Mouse (Mus musculus): Measurements from ENCODE around the gene Rpl18a. TPM values are rescaled to one million over a fixed set of nuclear protein-coding genes. Genes with fewer than 3 reads are reported as not detected.

Rpl18a gene
- polyA plus RNA-seq, 1 experiment from 2014 or later: 2,767 TPM

- WGBS: 2% methylated on average over 80 of the region's 80 CpGs
- peaks cover 29% of the 10 kb centered on the region for H3K36me3 ChIP-seq
- H3K27ac ChIP-seq: no peak within 1 kb of the TSS
- H3K4me1 ChIP-seq: peaks cover 29% of the 10 kb centered on the region
- peaks cover 77% of the 10 kb centered on the region for H3K27me3 ChIP-seq
- H3K4me2 ChIP-seq (replicated peaks): peak within 1 kb of the TSS; percentile 45
- peak within 1 kb of the TSS; percentile 57 for H3K9ac ChIP-seq
- ATAC-seq (ENCODE audit: low FRiP score): no peak
- H3K4me3 ChIP-seq: peak within 1 kb of the TSS; percentile 28
- no peaks in the 10 kb centered on the region; the same call in 1 of the 2 replicates for H3K9me3 ChIP-seq (replicated peaks)
Observed at GRCm38 (mm10) chr8:70892022-70892895, 5.0 kb downstream of the Rpl18a start, which contains the start of gene Slc5a5. TSS of gene Slc5a5 (minus strand) at chr8:70892757.

GRCm38 (mm10) chr8:70891356-70891755 is 5.9 kb downstream of the Rpl18a start:
- no peaks in the 10 kb centered on the region; the same call in 1 of the 2 replicates for H3K9me3 ChIP-seq (replicated peaks)
- ATAC-seq (ENCODE audit: low FRiP score): no peak

GRCm38 (mm10) chr8:70890656-70891055 is 6.6 kb downstream of the Rpl18a start:
- peaks cover 86% of the 10 kb centered on the region for H3K27me3 ChIP-seq
- H3K9ac ChIP-seq: no peak overlapping the region
- no peak for ATAC-seq (ENCODE audit: low FRiP score)
- H3K4me3 ChIP-seq: no peak overlapping the region
- no peaks in the 10 kb centered on the region; the same call in 1 of the 2 replicates for H3K9me3 ChIP-seq (replicated peaks)
- no peak overlapping the region for H3K27ac ChIP-seq
- peaks cover 20% of the 10 kb centered on the region for H3K4me1 ChIP-seq
- peaks cover 27% of the 10 kb centered on the region for H3K36me3 ChIP-seq
- H3K4me2 ChIP-seq (replicated peaks): no peak overlapping the region
- 90% methylated on average over 5 of the region's 5 CpGs for WGBS

More at GRCm38 (mm10) chr8:70891356-70891755, 5.9 kb downstream of the Rpl18a start:
- Histone ChIP-seq H3K27ac (no peak overlapping the region), H3K9ac (no peak overlapping the region), H3K4me3 (no peak overlapping the region; the same call in 1 of the 2 replicates), H3K4me2 (replicated peaks) (no peak overlapping the region), H3K27me3 (peaks cover 80% of the 10 kb centered on the region), H3K36me3 (peaks cover 29% of the 10 kb centered on the region), H3K4me1 (peaks cover 27% of the 10 kb centered on the region)
- WGBS: 5% methylated on average over 21 of the region's 21 CpGs

GRCm38 (mm10) chr8:70887669-70888068 is 9.5 kb downstream of the Rpl18a start:
- Histone ChIP-seq H3K27me3 (peaks cover 60% of the 10 kb centered on the region), H3K4me1 (peaks cover 12% of the 10 kb centered on the region), H3K9me3 (replicated peaks) (no peaks in the 10 kb centered on the region; the same call in 1 of the 2 replicates), H3K36me3 (no peaks in the 10 kb centered on the region), H3K9ac (no peak overlapping the region), H3K4me2 (replicated peaks) (peak overlapping the region; percentile 38), H3K27ac (no peak overlapping the region), H3K4me3 (no peak overlapping the region)
- ATAC-seq (ENCODE audit: low FRiP score): peak; percentile 33; the same call in 1 of the 2 replicates
- WGBS: 1% methylated on average over 14 of the region's 18 CpGs

GRCm38 (mm10) chr8:70885612-70886011 is 11.6 kb downstream of the Rpl18a start:
- no peaks in the 10 kb centered on the region for H3K9me3 ChIP-seq (replicated peaks)
- no peaks in the 10 kb centered on the region for H3K36me3 ChIP-seq
- H3K4me1 ChIP-seq: peaks cover 5% of the 10 kb centered on the region; the same call in 1 of the 2 replicates
- H3K27ac ChIP-seq: no peak overlapping the region
- ATAC-seq (ENCODE audit: low FRiP score): no peak
- peaks cover 40% of the 10 kb centered on the region for H3K27me3 ChIP-seq
- no peak overlapping the region for H3K9ac ChIP-seq
- H3K4me2 ChIP-seq (replicated peaks): no peak overlapping the region
- no peak overlapping the region for H3K4me3 ChIP-seq
- 17% methylated on average over 12 of the region's 12 CpGs for WGBS

GRCm38 (mm10) chr8:70884683-70885082 is 12.5 kb downstream of the Rpl18a start:
- H3K27ac ChIP-seq: no peak overlapping the region
- H3K9ac ChIP-seq: no peak overlapping the region
- 92% methylated on average over 10 of the region's 10 CpGs for WGBS
- no peak overlapping the region for H3K4me3 ChIP-seq
- peaks cover 12% of the 10 kb centered on the region for H3K4me1 ChIP-seq
- H3K4me2 ChIP-seq (replicated peaks): no peak overlapping the region
- H3K9me3 ChIP-seq (replicated peaks): no peaks in the 10 kb centered on the region
- H3K27me3 ChIP-seq: peaks cover 31% of the 10 kb centered on the region
- no peak for ATAC-seq (ENCODE audit: low FRiP score)
- no peaks in the 10 kb centered on the region for H3K36me3 ChIP-seq

- Histone ChIP-seq H3K36me3 (no peaks in the 10 kb centered on the region), H3K4me3 (no peak overlapping the region), H3K9ac (no peak overlapping the region), H3K9me3 (replicated peaks) (no peaks in the 10 kb centered on the region), H3K4me2 (replicated peaks) (no peak overlapping the region), H3K27me3 (peaks cover 27% of the 10 kb centered on the region), H3K4me1 (peaks cover 12% of the 10 kb centered on the region), H3K27ac (no peak overlapping the region)
- no peak for ATAC-seq (ENCODE audit: low FRiP score)
- WGBS: 82% methylated on average over 4 of the region's 4 CpGs
Observed at GRCm38 (mm10) chr8:70884186-70884585, 13.0 kb downstream of the Rpl18a start.

GRCm38 (mm10) chr8:70880546-70880945 is 16.7 kb downstream of the Rpl18a start:
- ATAC-seq (ENCODE audit: low FRiP score): no peak
- H3K36me3 ChIP-seq: no peaks in the 10 kb centered on the region
- H3K4me3 ChIP-seq: no peak overlapping the region
- 32% methylated on average over 11 of the region's 11 CpGs for WGBS
- no peak overlapping the region for H3K27ac ChIP-seq
- H3K9ac ChIP-seq: peak overlapping the region; percentile 41
- peaks cover 8% of the 10 kb centered on the region for H3K4me1 ChIP-seq
- H3K4me2 ChIP-seq (replicated peaks): no peak overlapping the region
- peaks cover 3% of the 10 kb centered on the region; the same call in 1 of the 2 replicates for H3K27me3 ChIP-seq
- H3K9me3 ChIP-seq (replicated peaks): no peaks in the 10 kb centered on the region

GRCm38 (mm10) chr8:70880126-70880525 is 17.1 kb downstream of the Rpl18a start:
- H3K27me3 ChIP-seq: peaks cover 3% of the 10 kb centered on the region; the same call in 1 of the 2 replicates
- H3K36me3 ChIP-seq: no peaks in the 10 kb centered on the region
- no peak overlapping the region for H3K4me2 ChIP-seq (replicated peaks)
- H3K4me3 ChIP-seq: no peak overlapping the region
- no peaks in the 10 kb centered on the region for H3K9me3 ChIP-seq (replicated peaks)
- ATAC-seq (ENCODE audit: low FRiP score): no peak
- WGBS: 8% methylated on average over 4 of the region's 4 CpGs
- H3K27ac ChIP-seq: no peak overlapping the region; the same call in 1 of the 2 replicates
- peaks cover 8% of the 10 kb centered on the region for H3K4me1 ChIP-seq
- H3K9ac ChIP-seq: peak overlapping the region; percentile 41

GRCm38 (mm10) chr8:70879500-70879899 is 17.7 kb downstream of the Rpl18a start:
- ATAC-seq (ENCODE audit: low FRiP score): no peak
- Histone ChIP-seq H3K9me3 (replicated peaks) (no peaks in the 10 kb centered on the region), H3K36me3 (no peaks in the 10 kb centered on the region), H3K9ac (no peak overlapping the region), H3K4me3 (no peak overlapping the region), H3K4me1 (peaks cover 8% of the 10 kb centered on the region), H3K27me3 (no peaks in the 10 kb centered on the region; the same call in 1 of the 2 replicates), H3K27ac (no peak overlapping the region), H3K4me2 (replicated peaks) (no peak overlapping the region)
- WGBS: 38% methylated on average over 4 of the region's 4 CpGs

- Histone ChIP-seq H3K36me3 (no peaks in the 10 kb centered on the region), H3K9me3 (replicated peaks) (no peaks in the 10 kb centered on the region), H3K9ac (no peak overlapping the region), H3K4me2 (replicated peaks) (no peak overlapping the region), H3K27me3 (no peaks in the 10 kb centered on the region; the same call in 1 of the 2 replicates), H3K4me3 (no peak overlapping the region), H3K4me1 (peaks cover 8% of the 10 kb centered on the region), H3K27ac (no peak overlapping the region)
- 47% methylated on average over 2 of the region's 2 CpGs for WGBS
- ATAC-seq (ENCODE audit: low FRiP score): no peak
Observed at GRCm38 (mm10) chr8:70878178-70878577, 19.0 kb downstream of the Rpl18a start.

GRCm38 (mm10) chr8:70876382-70876781 is 20.8 kb downstream of the Rpl18a start:
- Histone ChIP-seq H3K9ac (no peak overlapping the region), H3K4me3 (no peak overlapping the region), H3K4me1 (peaks cover 19% of the 10 kb centered on the region), H3K27me3 (no peaks in the 10 kb centered on the region; the same call in 1 of the 2 replicates), H3K9me3 (replicated peaks) (no peaks in the 10 kb centered on the region), H3K27ac (no peak overlapping the region), H3K4me2 (replicated peaks) (no peak overlapping the region), H3K36me3 (no peaks in the 10 kb centered on the region)
- WGBS: 72% methylated on average over 4 of the region's 4 CpGs
- ATAC-seq (ENCODE audit: low FRiP score): no peak
